Mouse (Mus musculus): ENCODE measurements at regions not wholly inside any gene's neighbourhood (a gene's known extent, or its start where the extent isn't known, plus 50 kb on each side); places are given as distances from the start of the nearest gene placed in this dataset.
A peak's percentile ranks its signal among the peaks of the same experiment; 100 is the strongest.

DNA sequence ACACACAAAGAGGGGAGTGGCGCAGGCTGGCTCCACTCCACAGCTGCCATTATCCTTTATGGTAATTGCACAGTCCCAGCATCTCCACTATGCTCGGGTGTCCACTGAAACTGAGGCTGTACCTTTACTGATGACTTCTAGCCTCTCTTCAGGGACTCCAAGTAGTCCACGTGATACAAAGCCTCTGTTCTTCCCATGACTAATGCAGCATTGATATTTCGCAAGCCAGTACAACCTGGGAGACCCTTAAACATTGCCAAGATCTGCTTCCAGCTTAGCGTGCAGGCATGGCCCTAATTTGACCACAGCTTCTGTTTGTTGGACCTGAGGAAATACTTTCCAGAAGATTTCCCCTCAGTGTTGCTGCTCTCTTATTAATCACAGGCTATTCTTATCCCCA, 215.8 kb downstream of the Galc start:
- no peak for DNase-seq

GRCm38 (mm10) chr12:98039677-98040076, 219.6 kb downstream of the Galc start:
- DNase-seq, result no peak

GRCm38 (mm10) chr12:98023655-98024054, 235.6 kb downstream of the Galc start:
- peak; percentile 38 to 41 for DNase-seq

GRCm38 (mm10) chr12:98014607-98015278, 244.5 kb downstream of the Galc start:
- peak in 1 of 2 experiments; percentile 13 for DNase-seq

DNA sequence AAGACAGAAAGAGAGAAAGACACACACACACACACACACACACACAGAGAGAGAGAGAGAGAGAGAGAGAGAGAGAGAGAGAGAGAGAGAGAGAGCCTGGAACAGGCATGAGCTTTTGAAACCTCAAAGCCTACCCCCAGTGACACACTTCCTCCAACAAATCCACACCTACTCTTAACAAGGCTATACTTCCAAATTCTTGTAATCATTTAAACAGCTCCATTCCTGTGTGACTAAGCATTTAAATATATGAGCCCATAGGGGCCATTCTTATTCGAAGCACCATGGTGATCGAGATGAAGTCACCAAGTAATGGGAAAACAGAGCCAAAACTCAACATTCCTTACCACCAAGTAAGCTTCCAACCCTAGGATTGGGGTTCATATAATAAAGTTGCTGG, 250.1 kb downstream of the Galc start:
- DNase-seq, result no peak

DNA sequence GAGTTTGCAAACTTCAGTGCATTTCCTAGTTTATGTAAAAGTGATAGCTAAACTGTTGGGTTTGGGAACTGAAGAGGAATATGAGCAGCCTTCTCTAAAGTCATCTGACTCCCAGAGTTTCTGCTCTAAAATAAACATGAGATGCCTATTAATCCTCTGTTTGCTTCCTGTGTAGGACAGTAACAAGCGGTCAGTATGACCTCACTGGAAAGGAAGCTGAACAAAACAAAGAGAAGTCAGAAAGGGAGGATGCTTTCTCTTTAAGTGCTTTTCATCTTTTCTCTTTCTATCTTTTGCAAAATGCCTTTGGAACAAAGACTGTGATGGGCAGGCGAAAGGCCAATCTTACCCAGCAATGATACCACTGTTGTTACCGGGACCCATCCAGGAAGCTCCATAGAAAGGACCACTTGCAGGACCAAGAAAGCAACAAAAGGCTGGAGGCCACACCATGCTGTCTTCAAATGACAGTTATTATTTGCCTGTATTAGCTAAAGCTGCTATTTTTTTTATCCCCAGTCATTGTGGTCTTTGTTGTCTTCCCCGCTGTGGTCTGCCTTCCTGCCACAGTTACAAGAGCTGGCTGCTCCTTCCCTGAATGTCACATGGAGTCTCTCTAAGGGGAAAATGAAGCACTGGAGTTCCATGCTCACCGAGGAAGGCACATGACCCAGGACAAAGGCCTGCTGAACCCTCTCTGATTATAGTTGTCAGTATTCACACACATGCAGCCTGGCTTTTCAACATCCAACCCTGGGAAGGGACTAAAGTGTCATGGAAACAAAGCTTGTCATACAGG, 253.4 kb downstream of the Galc start:
- no peak for DNase-seq

DNA sequence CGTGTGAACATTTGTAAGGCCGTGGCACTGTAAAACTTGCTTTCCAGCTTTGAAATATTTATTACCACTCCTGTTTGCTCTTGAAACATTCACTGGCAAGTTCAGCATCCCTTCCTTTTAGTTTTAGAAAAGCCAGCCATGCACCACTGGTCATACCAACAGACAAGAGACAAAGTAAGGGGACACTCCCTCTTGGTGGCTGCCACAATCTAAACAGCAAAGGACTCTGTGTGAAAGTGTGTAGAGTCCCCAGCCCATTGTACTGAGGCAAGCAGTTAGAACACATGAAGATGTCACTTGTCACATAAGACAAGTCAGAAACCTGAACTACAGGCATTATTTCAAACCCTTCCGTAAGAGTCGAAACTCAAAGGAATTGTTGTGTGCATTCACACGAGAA, 257.0 kb downstream of the Galc start:
- no peak for DNase-seq

GRCm38 (mm10) chr12:97994884-97995283, 264.4 kb downstream of the Galc start:
- DNase-seq, result no peak

DNA sequence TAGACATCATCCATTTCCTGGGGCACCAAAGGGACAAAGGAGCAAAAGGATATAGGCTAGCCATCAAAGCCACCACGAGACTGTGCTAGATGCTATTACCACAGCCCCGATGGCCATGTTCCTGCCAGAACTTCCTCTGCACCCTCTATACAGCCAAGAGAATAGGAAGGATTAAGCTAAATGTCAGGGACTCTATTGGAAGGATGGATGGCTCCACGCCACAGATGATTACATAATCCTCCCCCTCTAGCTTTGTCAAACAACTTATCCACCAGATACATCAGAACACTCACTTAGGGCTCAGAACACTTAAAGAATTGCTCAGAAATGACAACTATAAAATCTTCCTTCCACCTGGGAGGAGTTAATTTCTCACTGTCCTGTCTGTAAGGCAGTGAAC, 265.3 kb downstream of the Galc start:
- no peak for DNase-seq

DNA sequence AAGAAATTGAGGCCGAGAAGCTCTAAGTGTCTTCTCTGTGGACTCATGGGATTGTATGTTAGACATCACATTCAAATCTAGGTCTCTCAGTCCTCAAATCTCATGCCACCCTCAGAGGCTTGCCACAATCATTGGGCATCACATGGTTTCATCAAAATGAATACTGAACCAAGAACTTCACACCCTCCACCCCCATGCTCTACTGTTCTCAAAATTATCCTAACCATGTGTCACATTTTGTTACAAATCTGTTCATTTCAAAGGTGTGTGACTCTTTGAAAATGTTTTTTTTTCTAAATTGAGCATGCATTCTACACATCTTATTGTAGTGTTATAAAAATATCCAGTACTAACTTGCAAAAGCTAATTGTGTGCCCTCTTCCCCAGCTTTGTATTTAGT, 275.9 kb downstream of the Galc start:
- DNase-seq, result peak in 1 of 2 experiments; percentile 5

GRCm38 (mm10) chr12:97978668-97979067, 280.6 kb downstream of the Galc start:
- DNase-seq, result no peak

DNA sequence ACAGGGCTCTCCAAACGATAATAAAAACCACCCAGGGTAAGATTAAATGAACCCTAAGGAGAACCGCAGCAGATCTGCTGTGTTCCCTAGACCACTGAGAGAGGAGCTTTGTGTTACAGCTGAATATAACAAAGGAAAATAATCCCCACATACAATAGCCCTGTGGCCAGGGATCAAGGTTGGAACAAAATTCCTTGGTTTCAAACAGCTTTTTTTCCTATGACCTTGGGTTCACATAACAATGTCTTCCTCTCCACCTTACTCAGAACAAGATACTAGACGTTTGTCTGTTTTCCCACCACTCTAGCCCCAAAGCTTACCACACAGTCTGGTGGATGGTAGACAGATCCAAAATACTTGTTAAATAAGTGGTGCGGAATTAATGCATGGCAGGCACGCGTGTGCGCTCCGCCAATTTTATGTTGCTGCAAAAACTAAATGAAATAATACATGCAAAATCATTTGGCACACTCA, 281.0 kb downstream of the Galc start:
- no peak for DNase-seq

GRCm38 (mm10) chr12:97977633-97978032, 281.6 kb downstream of the Galc start:
- DNase-seq, result no peak

DNA sequence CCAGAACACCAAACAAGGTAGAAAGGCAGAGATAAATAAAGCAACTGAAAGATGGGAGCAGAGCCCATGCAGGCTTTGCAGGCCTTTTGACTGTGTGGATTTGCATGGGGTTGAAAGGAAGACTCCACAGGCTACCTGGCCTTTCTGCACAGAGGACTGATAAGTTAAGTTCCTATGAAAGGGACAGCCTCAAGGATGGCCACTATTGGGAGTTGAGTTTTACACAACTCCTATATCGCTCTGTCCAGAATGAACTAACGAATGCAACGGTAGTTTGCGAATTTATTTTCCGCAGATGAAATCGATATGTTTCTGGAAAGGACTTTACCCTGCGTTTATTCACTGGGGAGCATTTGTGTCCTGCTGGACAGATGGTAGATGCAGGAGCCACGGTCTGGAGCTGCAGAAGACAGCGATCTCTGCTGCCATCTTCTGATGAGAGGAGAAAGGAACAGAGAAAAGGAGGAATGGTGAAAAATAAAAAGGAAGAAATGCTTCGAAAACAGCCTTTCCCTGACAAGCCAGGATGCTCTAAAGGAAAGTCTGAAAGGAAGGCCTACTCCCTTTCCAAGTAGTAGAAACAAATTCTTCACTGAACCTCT, 285.2 kb downstream of the Galc start:
- peak in 1 of 2 experiments; percentile 27 for DNase-seq

GRCm38 (mm10) chr12:97957201-97957600, 302.1 kb downstream of the Galc start:
- DNase-seq, result no peak

DNA sequence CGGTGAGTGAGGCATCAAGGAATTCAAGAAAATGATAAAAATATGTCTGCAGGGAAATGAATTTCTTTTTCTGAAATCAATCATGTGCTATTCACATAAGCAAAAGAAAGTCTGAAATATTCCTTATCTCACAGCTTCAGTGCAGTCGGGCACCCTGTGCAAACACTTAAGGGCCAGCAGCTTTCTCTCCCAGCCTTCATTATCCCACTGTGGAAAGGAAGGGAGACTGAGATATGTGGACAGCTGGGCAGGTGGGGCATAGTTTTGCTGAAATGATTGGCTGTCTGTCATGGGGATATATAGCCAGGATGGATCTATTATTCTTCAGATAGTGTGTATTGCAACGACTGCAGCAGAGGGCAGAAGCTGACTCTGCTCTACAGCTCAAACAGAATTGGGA, 305.9 kb downstream of the Galc start:
- no peak for DNase-seq

DNA sequence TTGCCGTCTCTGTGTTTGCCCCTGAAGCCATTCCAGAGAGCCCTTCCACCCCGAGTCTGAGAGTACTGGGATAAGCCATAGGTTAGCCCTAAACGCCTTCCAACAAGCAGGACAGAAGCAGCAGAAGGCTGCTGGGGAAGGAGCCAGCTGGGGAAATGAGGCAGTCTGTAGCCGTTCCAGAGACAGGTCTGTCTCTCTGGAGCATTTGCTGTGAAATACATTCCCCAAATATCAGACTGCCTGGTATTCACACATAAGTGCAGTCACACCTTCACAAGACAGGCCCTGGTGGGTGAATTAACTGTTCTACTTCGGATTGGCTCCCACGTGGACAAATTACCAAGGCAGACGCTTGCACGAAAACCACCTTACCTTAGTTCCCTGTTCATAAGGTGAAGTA, 307.1 kb downstream of the Galc start:
- DNase-seq, result peak; percentile 4 to 12

DNA sequence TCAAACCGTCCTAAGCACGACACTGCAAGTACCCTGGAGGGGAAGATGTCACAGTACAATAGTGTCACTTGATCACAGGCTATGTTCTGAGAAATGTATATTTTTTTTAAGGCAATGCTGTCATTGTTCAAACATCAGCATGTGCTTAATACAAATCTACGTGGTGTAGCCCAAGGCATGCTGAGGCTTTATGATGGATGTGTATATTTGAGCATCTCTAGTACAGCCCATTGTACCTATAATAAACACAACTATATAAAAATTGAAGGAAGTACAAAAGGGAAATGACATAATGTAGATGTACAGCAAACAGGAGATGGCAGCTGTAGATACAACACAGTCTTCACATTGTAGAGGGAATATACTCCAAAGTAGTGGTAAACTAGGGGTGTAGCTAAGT, 309.2 kb downstream of the Galc start:
- DNase-seq, result no peak

- DNase-seq, result no peak
These were observed 311.8 kb downstream of the Galc start for GRCm38 (mm10) chr12:97947421-97947820.

- DNase-seq, result no peak
These were observed 320.9 kb downstream of the Galc start for GRCm38 (mm10) chr12:97938361-97938760.

DNA sequence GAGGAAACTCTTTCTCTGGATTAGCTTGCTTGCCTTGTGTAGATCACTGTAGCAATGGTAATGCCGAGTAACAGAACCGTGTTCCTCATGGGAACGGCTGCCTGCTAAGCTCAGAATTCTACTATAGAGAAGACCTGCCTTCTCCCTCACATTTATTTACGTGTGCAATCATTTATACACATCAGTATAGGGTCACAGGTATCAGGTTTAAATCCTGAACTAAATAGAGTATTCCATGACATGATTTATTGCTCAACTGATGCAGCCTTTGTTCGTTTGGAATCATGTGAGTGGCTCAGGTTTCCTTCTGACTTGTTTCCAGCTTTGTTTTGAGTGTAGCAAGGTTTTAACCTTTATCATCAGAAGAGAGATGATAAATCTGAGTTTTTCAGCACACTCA, 329.4 kb downstream of the Galc start:
- no peak for DNase-seq

DNA sequence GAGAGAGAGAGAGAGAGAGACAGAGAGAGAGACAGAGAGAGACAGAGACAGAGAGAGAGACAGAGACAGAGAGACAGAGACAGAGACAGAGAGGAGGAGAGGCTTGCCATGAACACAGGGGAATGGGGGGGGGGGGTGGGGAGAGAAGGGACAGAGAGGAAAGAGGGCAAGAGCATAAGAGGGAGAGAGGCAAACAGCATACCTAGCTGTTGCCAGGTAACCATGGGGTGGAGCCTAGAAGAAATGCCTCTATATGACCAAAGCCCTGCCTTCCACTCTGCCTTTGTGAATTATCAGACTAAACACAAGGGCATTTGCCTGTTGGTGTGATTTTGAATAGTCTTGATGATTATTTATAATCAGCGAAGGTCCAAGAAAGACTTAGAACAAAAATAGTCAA, 332.2 kb downstream of the Galc start:
- DNase-seq, result no peak

All from layer of hippocampus, postnatal 36 days (tissue).